Mouse (Mus musculus) small intestine, adult 2 months (tissue): ENCODE data around the gene Txlna. TPM values are rescaled to one million over a fixed set of nuclear protein-coding genes. Genes with fewer than 3 reads are reported as not detected.

Experiments
- H3K27ac ChIP-seq: fragments of 200-500 bp; 2 replicates; pipeline ENCODE4 v1.5.1; 2012; ENCODE audit warnings: low read depth, low read length, control low read depth, inconsistent platforms; ENCODE audit not compliant: insufficient read depth
- H3K27me3 ChIP-seq: fragments of 200-500 bp; 2 replicates; pipeline ENCODE4 v1.6.1; 2012; ENCODE audit warnings: mild to moderate bottlenecking, moderate library complexity, low read length, inconsistent platforms; ENCODE audit not compliant: control insufficient read depth, insufficient read depth
- H3K36me3 ChIP-seq: fragments of 200-500 bp; 2 replicates; pipeline ENCODE4 v1.6.1; 2012; ENCODE audit warnings: mild to moderate bottlenecking, low read length, control low read depth, inconsistent platforms; ENCODE audit not compliant: control insufficient read depth, insufficient read depth
- H3K4me1 ChIP-seq: fragments of 200-500 bp; 2 replicates; pipeline ENCODE4 v1.6.1; 2012; ENCODE audit warnings: low read length, inconsistent platforms, mixed read lengths; ENCODE audit not compliant: control insufficient read depth, insufficient read depth, insufficient read length
- H3K4me3 ChIP-seq: fragments of 200-500 bp; 2 replicates; pipeline ENCODE4 v1.5.1; 2012; ENCODE audit warnings: low read depth, mild to moderate bottlenecking, control low read depth, inconsistent platforms, low read length, moderate library complexity
- CTCF ChIP-seq: fragments of 200-500 bp; IDR thresholded peaks from 2 replicates; pipeline ENCODE4 v1.5.1; 2012; ENCODE audit warnings: low read depth, mild to moderate bottlenecking, control low read depth, inconsistent platforms, low read length, moderate library complexity, mixed read lengths; ENCODE audit not compliant: insufficient replicate concordance, insufficient read length; ENCODE audit errors: extremely low read depth
- POLR2A ChIP-seq: fragments of 200-500 bp; IDR thresholded peaks from 2 replicates; pipeline ENCODE4 v1.6.1; 2012; ENCODE audit warnings: low read depth, mild to moderate bottlenecking, control low read depth, inconsistent platforms, low read length, moderate library complexity
- WGBS: fragments of 180-500 bp; shearing (Covaris S2); methylation state at CpG from one replicate; pipeline ENCODE4 v1.1.7; 2018; 5-methylcytosine and 5-hydroxymethylcytosine counted together
- polyA plus RNA-seq: library from polyadenylated mRNA; depleted of rRNA; stranded (reverse); fragments of >200 nt; gene quantifications from 2 replicates; pipeline ENCODE4 v1.2.3, GENCODE M21; 2012; rRNA removed

Txlna gene
- polyA plus RNA-seq, 1 experiment = 11.4 TPM

DNA sequence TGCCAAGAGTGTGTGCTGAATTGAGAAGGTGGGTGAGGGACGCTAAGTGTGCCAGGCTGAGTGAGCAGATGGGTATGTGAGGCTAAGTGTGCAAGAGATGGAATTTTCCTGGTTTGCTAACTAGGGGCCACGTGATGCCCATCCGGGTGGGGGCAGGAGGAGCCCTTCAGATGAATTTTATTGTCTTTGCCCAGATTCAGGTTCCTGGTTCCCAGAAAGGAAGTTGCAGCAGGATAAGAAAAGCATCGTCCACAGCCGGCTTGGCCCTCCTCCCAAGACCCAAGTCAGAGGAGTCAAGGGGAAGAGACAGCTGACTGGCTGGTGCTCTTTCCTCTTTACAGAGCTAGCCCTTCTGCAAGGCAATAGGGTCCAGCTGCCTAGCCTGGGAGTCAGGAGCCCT lies 62.4 kb downstream of the Txlna start, which contains the start of gene Fam167b:
TSS of gene Fam167b (minus strand) at position 84 of the 400 bp plus-strand sequence.
- Histone ChIP-seq H3K36me3 (no peaks in the 10 kb centered on the region), H3K27me3 (no peaks in the 10 kb centered on the region), H3K4me3 (no peak within 1 kb of the TSS), H3K4me1 (no peaks in the 10 kb centered on the region; the same call in 1 of the 2 replicates), H3K27ac (no peak within 1 kb of the TSS)
- TF ChIP-seq POLR2A (no peak), CTCF (no peak)
- WGBS = 71% methylated on average over 5 of the region's 5 CpGs

DNA sequence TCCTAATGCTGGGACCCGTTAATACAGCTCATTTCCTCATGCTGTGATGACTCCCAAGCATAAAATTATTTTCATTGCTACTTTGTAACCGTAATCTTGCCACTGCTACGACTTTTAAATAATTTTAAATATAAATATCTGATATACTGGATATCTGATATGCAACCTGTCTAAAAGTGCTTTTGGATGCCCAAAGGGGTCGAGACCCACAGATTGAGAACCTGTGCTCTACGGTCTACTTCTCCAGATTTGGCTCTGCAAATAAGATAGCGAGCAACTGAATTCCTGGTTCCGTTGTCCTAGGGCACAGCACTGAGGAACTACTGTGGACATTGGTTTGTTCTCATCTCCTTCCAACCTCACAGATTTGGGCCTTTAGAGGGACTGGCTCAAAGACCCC lies 63.2 kb downstream of the Txlna start:
- Histone ChIP-seq H3K27ac (no peak overlapping the region), H3K36me3 (no peaks in the 10 kb centered on the region), H3K4me3 (no peak overlapping the region), H3K4me1 (no peaks in the 10 kb centered on the region; the same call in 1 of the 2 replicates), H3K27me3 (no peaks in the 10 kb centered on the region)
- WGBS = 75% methylated on average over 7 of the region's 7 CpGs
- TF ChIP-seq CTCF = no peak
- no peak for TF ChIP-seq POLR2A

DNA sequence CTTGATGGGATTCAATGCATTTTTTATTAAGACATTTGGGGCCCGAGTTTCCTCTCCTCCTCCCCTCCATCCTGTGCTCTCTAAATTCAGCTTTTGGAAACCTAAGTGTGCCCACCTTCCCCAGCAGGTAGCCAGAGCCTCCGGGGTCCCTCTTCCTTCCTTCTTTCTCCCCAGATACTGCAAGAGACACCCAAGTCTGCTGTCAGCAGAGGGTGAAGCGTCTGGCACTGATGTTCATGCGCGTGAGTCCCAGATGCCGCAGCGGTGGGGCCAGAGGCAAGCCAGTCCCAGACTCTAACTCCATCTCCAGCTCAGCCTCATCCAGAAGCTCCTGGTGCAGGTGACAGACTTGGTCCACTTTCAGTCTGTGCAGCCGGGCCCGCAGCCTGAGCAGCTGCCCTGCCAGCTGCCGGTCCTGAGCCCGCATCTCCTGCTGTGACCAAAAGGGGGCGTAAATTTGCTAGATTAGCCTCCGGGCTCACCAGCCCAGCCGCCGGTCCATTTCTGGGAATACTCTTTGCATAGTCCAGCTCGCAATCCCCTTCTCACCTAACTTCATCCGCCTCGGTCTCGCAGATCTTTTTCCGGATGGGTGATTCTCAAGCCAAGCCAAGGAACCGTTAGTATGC lies 63.9 kb downstream of the Txlna start:
- Histone ChIP-seq H3K4me3 (peak overlapping the region; percentile 23), H3K27me3 (no peaks in the 10 kb centered on the region), H3K27ac (no peak overlapping the region), H3K4me1 (no peaks in the 10 kb centered on the region; the same call in 1 of the 2 replicates), H3K36me3 (no peaks in the 10 kb centered on the region)
- 26% methylated on average over 21 of the region's 21 CpGs for WGBS
- no peak for TF ChIP-seq POLR2A
- peak; percentile 57; the same call in 1 of the 2 replicates for TF ChIP-seq CTCF

Other genes with a start within 250 kb of the Txlna start
- 0.05 TPM in 1 of 2 replicates, not detected in the other for gene Zbtb8b, start 200.2 kb downstream of the Txlna start, polyA plus RNA-seq
- gene Bsdc1, start 179.5 kb downstream of the Txlna start, polyA plus RNA-seq = 13.9 and 24.5 TPM in 2 replicates
- not detected in 2 replicates for gene Tssk3, start 150.0 kb downstream of the Txlna start, polyA plus RNA-seq
- gene Fam229a, start 149.9 kb downstream of the Txlna start, polyA plus RNA-seq = not detected in 2 replicates
- gene Marcksl1, start 127.5 kb downstream of the Txlna start, polyA plus RNA-seq = 7.7 and 37.3 TPM in 2 replicates
- 13.7 and 31.1 TPM in 2 replicates for gene Hdac1, start 98.4 kb downstream of the Txlna start, polyA plus RNA-seq
- gene Lck, start 67.4 kb downstream of the Txlna start, polyA plus RNA-seq = 8.3 and 15.0 TPM in 2 replicates
- gene Fam167b, start 62.5 kb downstream of the Txlna start, polyA plus RNA-seq = 0.65 and 1.3 TPM in 2 replicates
- gene Eif3i, start 40.4 kb downstream of the Txlna start, polyA plus RNA-seq = 171 and 202 TPM in 2 replicates
- gene Tmem234, start 40.4 kb downstream of the Txlna start, polyA plus RNA-seq = 77.1 and 132 TPM in 2 replicates
- 0.15 and 1.6 TPM in 2 replicates for gene Dcdc2b, start 26.8 kb downstream of the Txlna start, polyA plus RNA-seq
- gene Iqcc, start 22.0 kb downstream of the Txlna start, polyA plus RNA-seq = 11.9 and 17.0 TPM in 2 replicates
- 5.2 and 7.2 TPM in 2 replicates for gene Ccdc28b, start 17.1 kb downstream of the Txlna start, polyA plus RNA-seq
- 8.5 and 10.9 TPM in 2 replicates for gene Kpna6, start 31.7 kb upstream of the Txlna start, polyA plus RNA-seq
- gene Tmem39b, start 55.8 kb upstream of the Txlna start, polyA plus RNA-seq = 11.2 and 21.4 TPM in 2 replicates
- gene Khdrbs1, start 101.2 kb upstream of the Txlna start, polyA plus RNA-seq = 29.4 and 58.7 TPM in 2 replicates
- gene Ptp4a2, start 170.2 kb upstream of the Txlna start, polyA plus RNA-seq = 8.9 and 21.1 TPM in 2 replicates